Mouse (Mus musculus) thymus, adult 2 months (tissue): ENCODE data around the gene Mustn1.

ENCODE experiments used
- CTCF ChIP-seq: fragments of 200-500 bp; IDR thresholded peaks from 2 replicates; pipeline ENCODE4 v1.5.1; 2012; ENCODE audit warnings: mild to moderate bottlenecking, control low read depth, low read length, moderate library complexity, borderline replicate concordance; ENCODE audit not compliant: control insufficient read depth, poor library complexity, insufficient read depth; ENCODE audit errors: extremely low read depth
- POLR2A ChIP-seq: fragments of 200-500 bp; IDR thresholded peaks from 2 replicates; pipeline ENCODE4 v1.6.1; 2012; ENCODE audit warnings: mild to moderate bottlenecking, low read length, control low read depth, moderate library complexity; ENCODE audit not compliant: control insufficient read depth, poor library complexity, insufficient read depth; ENCODE audit errors: extremely low read depth

GRCm38 (mm10) chr14:30913404-30913803 is 34.4 kb downstream of the Mustn1 start:
- TF ChIP-seq CTCF = no peak
- TF ChIP-seq POLR2A = no peak
